Mouse (Mus musculus) T-cell, adult 2 months (primary cell): Measurements from ENCODE around the gene Cdc42bpb.

ENCODE experiments used
- DNase-seq: peaks from one replicate; pipeline ENCODE4 v3.0.0; 2022; ENCODE audit warnings: low spot score

The Cdc42bpb gene

DNA sequence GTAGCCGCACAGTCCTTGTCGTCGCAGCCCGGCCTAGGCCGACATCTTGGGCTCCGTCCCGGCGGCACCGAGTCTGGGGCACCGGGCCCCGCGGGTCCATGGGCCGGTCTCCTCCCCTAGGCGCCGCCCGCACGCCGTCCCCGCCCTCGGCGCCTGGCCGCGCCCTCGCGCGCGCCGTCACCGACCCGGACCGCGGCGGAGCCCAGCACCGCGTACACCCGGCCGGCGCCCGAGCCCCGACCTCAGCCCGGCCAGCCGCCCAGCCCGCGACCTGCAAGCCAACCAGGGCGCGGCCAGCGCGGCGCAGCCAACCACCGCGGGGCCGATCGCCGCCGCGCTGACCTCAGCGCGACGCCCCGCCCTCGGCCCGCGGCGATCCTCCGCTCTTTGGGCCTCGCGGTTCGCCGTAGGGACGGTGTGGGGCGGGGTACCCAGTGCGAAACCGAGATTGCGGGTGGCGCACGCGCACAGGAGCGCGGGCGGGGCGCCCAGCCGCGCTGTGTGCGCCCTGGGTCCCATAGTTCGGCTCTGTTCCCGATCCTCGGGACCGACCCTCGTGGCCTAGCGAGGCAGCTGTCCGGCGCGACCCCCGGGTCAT is at the start of gene Cdc42bpb:
TSS of gene Cdc42bpb (minus strand) at position 343 of the 598 bp plus-strand sequence.
- no peak for DNase-seq

DNA sequence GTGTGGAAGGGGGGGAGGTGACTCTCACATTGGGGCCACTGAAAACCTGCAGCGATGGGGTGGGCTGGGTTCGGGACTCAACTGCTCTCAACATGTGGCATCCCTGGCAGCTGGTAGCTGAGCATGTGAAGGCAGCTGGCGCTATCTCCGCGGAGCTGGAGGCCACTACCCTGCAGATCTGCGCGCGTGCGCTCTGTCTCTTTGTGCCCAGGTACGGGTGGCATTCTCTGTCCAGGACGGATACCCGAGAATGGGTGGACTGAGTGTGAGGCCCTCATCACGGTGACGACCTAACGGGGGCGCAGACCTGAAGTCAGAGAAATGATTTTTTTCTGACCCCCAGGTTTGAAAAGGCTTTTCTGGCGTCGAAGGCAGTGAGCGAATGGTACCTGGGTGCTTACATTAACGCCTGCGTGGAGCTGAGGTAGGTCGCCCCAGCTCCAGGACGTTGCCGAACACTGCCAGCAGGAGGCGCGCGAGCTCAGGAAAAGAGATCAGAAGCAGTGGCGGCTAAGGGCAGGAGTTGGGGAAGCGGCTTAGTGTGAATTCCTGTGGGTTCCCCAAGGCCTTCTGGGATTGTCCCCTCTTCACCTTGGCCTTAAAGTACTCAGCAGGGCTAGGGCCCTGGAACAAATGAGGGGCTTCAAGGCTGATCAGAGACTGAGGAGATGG is 48.4 kb upstream of the Cdc42bpb start:
- DNase-seq: peak; percentile 26

DNA sequence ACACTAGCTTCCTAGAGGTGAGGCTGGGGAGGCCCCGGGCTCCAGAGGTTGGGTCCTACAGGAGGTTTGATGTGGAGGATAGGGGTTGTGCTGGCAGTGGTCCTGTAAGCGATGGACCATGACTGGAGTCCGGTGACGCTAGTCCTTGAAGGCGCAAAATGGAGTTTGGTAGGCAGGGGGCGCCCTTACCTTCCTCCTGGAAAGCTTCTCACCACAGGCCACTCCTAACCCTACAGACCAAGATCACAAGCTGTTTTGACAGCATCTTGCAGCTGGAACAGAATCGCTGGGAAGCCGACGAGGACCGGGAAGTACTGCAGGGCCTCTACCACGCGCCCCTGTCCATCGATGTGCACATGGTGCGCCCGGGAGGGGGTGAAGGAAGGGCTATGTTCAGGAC is 47.7 kb upstream of the Cdc42bpb start:
- no peak for DNase-seq

DNA sequence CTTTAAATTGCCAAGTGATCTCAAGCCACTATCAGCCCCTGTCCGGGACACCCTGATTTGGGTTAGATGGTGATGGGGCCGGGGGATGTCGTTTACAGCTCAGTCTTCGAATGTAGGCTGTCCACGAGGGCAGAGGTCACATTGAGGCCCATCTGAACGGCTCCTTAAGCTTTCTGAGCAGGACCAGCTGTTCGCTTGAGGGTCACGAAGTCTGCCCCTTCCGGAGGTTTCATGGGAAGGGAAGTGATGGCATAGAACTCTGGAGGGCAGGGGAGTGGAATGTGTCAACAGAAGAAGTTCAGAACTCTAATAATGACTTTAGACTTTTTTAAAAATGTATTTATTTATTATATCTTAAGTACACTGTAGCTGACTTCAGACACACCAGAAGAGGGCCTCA is 47.0 kb upstream of the Cdc42bpb start:
- no peak for DNase-seq

DNA sequence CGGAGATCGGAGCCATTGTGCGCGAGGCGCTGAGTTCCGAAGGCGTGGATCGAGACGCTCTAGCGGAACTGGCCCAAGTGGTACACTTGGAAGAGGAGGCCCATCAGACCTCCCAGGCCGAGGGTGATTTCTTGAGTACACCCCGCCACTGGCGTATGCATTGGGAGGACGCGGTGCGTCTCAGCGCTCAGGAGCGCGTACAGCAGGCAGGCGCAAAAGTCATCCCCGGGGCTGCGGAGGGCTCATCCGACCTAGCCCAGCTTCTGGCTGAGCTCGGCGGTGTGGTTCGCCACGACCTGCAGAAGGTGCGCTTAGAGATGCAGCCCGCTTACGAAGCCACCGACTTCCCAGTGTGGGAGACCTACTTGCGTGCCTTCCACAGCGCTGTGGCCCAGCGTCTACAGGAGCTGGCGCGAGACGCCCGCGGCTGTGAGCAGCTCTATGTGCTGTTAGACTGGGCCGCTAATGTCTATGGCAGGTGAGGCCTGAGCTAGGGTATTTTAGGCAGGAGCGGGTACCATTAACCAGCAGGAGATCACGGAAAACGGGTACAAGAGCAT is 46.1 kb upstream of the Cdc42bpb start:
- no peak for DNase-seq

DNA sequence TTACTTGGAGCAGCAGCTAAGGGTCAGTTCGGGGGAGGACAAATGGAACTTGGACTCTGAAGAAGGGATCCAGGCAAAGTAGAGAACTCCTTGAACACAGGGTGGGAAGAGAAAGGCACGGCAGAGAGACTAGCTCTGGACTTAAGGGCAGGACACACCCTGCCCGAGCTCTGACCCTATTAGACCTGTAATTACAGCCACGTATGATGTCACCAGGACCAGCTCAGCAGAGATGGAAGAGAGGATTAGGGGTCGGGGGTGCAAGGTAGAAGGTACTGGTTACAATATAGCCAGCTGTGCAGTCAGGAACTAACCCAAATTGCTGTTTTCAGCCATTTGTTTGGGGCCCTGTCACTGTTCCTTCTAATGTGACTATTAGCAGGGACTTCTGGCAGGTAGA is 45.3 kb upstream of the Cdc42bpb start:
- DNase-seq: no peak

DNA sequence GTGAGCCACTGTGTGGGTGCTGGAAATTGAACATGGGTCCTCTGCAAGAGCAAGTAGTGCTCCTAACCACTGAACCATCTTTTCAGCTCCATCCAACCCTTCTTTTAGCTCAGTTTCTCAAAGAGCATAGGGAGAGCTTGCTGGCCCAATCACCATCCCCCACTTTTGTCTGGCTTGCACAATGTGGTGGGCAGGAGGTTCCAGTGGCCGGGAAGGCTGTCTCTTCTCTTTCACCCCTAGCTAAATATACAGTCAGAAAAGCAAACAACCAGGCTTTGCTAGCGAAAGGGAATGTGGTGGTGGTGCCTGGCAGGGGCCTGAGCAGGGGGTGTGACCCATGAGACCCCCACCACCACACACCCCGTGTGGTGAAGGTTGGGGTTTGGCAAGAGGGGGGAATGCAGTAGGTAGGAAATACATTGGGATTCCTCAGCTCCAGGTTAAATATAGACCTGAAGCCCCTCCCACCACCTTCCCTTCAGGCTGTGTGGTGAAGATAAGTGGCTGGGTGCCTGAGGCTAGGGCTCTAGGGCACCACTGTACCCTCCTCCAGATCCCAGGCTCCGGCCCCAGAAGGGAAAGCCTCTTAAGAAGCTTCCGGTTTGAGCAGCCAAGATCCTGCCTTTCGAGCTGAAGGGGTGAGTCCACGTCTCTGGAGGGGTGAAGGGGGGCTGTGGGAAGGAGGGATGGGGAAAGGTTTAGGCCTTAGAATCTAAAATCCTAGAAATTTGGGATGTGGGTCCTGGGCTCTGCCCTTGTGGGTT is 43.6 kb upstream of the Cdc42bpb start:
- DNase-seq: no peak

DNA sequence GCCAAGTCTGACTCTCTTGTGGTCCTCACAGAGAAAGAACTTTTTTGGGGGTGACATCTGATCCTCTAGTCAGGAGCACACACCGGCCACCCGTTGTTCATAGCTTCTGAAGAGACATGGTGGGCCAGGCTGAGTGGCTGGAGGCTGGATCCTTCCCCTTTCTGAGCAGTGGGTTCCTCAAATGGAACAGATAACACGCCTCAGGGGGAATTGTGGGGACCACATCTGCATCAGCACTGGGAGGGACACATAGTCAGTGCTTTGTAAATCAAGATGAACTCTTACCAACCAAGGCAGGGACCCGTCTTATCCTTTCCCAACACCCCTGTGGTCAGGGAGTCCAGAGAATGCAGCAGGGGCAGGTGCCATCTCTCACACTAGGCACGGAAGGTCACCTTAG is 42.4 kb upstream of the Cdc42bpb start:
- no peak for DNase-seq

DNA sequence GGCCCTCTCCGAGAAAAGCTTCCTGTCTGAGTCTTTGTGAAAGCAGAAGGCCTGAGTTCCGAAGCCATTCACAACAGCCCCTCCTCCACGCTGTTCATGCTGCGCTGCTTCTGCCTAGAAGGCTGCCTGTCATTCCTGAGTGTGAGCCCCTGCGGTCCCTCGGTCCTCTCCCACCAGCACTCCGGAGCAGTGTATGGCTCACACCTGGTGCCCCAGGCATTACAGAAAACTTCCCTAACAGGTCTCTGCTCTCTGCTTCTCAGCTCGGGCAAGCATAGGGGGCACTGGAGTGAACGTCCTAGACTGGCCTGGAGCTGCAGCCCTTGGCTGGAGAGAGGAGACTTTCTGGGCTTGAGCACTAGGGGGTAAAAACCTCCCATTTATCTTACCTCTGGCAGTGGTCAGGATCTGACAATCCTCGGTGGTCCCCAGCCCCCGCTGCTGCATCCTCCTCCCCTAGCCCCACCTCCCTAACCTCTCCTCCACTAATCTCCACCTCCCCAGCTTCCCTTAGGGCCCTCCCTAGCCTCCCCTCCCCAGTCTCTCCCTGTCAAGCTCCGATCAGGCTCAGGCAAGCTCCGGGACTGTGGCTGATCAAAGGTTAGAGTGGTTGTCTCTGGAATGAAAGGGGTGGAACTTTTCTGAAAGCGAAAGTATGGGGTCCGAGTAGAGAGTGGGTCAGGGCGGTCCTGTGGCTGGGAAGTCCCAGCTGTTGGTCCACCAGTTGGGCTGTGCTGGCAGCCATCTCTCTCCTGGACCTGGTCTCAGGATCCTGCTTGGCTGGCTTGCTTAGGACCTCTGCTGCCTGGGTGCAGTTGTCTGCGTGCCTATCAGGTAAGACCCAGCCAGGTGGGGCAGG is 39.6 kb upstream of the Cdc42bpb start, which contains the start of gene Exoc3l4:
TSS of gene Exoc3l4 (plus strand) at position 97 of the 859 bp plus-strand sequence.
- no peak for DNase-seq

DNA sequence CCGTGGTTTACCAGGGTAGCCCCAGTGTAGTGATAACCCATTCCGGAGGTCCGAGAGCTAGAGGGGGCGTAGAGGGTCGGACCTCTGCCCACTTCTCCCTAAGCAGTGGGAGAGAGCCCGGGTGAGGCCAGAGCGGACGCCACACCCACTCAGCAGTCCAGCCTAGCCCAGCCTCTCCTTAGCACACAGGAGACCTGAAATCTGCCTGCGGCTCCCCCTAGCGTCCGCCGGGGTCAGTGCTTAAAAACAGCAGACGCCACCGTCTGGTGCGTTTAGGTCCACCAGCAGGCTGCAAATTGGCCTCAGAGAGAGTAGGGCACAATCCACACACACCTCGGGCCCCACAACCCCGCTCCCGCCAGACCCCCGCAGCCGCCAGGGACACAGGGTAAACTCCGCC is 35.8 kb upstream of the Cdc42bpb start:
- DNase-seq: peak; percentile 45

DNA sequence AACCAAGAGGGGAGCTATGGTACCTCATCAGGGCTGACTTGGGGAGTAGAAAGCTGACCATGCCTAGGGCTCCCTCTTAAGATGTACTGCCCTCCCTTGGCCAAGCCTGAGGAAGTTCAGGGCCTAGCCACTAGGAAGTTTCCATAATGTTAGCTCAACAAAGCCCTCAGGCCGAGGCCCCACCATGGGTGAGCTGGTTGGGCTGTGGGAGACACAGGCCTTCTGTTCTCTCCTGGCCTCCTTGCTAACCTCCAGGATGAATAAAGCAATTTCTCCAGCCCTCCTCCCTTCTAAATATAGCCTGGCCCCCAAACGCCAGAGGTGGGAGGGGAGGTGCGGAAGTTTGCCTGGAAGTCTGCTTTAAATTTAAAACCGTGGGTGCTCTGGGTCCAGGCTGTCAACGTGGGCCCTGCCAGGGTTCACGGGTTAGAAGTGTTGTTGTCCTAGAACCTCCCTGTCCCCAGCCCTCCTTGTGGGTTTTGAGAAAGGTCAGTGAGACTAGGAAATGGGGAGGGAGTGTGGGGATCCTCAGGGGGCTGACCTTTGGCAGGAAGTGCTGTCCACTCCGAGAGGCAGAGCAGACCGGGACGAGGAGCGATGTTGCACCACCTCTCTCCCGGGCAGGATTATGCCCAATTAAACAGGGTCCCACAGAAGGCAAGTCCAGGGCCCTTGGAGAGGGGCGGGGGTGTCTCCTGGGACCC is 35.2 kb upstream of the Cdc42bpb start:
- no peak for DNase-seq

DNA sequence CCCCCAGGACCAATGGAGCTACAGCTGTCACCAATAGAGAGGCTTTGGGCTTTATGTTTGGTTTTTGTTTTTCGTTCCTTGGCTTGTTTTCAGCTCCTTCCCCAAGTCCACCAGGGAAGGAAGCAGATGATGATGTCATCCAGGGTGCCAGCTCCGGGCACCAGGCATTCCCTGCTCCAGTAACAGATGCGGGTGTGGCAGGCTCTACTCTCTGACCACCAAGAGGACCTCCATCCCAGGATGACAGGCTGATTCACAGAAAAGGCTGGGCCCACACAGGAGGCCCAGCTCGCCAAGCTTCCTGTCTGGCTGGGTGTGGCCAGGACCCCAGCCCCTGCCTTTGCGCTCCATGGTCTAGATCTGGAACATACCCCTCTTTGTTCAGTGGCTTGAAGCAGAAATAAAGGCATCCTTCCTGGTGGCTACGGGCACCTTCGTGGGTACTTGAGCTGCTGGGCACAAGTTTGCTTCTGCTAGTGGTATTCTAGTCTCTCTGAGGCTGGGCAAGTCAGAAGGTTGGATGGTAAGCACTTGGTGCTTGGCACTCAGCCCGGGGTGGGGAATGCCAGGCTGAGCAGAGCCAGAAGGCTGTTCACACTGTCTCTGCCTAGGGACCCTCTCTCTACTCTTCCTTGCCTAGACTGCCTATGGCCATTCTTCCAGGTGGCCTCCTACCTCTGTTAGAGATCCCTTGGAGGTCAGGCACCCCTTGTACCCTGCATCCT is 34.3 kb upstream of the Cdc42bpb start:
- DNase-seq: no peak

DNA sequence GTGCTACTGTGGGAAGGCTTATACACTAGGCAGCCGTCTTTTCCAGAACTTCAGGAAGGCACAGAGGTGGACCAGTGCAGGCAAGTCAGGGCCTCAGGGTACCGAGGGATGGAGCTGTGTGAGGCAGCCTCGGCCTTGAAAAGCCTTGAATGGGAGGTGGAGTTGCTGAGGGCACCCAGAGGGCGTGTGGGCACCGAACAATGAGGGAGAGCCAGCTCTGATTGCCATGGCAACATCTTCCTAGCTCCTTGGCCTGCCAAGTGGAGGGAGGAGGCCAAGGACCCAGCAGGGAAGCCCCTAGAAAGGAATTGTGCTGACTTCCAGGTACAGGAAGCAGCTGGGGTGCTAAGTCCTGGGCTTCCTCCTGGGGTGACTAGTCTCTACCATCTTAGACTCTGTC is 32.1 kb upstream of the Cdc42bpb start:
- no peak for DNase-seq

DNA sequence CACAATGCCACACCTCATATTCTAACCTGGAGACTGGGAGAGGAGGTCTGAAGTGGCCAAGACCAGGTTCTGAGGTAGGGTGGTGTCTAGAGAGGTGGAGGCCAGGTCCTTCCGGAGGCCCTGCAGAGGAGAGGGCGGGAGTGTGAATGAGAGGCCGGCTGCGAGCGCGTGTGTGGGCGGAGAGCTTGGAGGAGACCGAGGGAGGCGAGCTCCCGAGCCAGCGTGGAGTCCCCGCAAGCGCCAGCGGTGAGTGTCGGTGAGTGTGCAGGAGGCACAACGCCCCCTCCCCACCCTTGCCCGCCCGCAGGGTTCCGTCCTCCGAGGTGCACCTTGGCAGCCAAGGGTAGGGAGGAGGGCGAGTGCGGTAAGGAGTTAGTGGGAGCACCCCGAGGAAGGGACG is 29.1 kb upstream of the Cdc42bpb start, which contains the start of gene Lbhd2:
TSS of gene Lbhd2 (plus strand) at position 188 of the 400 bp plus-strand sequence.
- DNase-seq: no peak

DNA sequence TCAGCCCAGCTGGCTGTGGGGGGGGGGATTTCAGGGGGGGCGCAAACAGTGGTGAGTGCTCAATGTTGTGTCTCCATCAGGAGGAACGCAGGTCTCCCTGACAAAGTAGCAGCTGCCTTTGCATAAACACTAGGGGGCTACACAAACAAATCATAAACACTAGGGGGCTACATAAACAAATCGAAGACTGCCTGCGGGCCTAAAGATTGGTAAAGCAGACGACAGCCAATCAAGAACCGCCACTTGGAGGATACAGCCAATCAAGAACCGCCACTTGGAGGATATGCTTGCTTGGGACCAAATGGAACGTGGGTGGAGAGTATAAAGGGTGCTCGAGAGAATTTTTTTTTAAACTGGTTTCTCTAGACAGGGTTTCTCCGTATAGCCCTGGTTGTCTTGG is 27.4 kb upstream of the Cdc42bpb start:
- no peak for DNase-seq

DNA sequence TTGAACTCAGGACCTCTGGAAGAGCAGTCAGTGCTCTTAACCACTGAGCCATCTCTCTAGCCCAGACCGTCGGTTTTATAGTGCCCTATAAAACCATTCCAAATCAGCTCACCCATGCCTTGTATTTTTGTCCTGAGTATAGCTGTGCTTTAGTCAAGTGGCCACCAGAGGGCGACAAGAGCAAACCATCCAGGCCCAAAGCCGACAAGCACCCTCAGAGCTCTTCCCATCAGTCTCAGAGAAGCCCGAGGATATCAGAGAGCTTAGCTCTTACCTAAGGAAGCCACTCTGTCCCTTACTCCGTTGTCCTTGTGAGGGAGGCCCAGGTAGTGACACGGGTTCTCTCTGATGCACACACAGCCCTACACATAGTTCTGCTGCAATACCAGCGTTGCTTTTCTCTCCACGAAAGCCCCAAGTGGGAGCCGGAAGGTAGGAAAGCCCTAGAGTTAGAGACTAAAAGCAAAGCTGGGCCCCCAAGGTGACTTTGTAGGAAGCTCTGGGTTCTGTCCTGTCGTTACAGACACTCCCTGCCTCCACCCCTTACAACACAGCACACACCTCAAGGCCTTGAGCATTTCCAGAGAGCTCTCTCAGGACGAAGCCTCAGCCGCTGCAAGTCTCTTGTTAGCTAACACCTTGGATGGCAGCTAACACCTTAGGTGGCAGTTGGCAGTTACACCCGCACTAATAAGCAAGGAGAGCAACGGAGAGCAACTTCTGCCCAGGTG is 24.1 kb upstream of the Cdc42bpb start:
- peak; percentile 20 for DNase-seq

DNA sequence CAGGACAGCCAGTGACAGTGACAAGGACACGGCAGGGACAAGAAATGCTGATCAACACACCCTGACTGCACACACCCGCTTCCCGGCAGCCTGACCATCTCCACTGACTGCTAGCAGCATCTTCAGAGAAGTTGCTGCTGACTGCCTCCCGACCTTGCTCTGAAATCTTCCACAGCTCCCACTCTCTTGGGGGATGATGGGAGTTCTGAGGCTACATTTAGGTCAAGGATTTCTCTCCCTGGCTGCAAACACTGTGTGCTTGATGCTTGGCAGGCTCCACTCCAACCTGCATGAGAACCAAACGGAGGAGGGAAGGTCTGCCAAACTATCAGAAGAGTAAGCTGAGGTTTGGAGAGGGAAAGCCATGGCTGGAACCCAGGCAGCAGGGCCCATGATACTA is 19.5 kb upstream of the Cdc42bpb start:
- DNase-seq: no peak

DNA sequence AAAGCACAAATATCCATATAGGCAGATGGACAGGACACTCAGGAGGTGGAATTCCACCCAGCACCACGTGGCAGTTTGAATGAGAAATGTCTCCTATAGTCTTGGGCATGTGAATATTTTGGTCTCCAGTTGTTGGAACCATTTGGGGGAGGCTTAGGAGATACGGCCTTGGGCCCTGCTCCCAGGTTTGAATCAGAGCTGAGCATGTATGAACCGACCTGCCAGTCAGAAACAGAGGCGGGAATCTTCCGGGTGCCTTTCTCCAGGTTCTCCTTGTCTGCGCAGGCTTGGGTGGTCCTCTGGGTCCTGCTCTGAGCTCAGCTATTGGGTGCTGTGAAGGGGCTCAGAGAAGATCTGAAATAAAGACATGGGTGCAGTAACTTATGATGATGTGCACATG is 16.5 kb upstream of the Cdc42bpb start:
- no peak for DNase-seq

DNA sequence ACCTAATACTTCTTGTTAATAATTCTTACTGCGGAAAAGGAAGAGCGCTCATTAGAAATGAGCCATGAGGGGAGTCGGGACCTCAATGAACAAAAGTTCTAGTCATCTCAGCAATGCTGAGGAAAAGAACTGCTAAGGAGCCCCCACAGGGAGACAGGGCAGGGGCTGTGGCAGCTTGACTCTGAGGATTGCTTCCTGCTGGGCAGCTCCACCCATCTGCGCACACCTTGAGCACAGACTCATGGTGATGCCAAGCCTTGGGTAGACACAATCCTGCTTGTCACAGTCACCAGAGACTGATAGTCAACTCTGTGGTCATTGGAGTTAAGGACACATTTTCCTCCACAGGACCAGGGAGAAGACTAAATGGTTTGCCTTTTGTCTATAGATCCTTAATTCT is 9.6 kb upstream of the Cdc42bpb start:
- DNase-seq: no peak

DNA sequence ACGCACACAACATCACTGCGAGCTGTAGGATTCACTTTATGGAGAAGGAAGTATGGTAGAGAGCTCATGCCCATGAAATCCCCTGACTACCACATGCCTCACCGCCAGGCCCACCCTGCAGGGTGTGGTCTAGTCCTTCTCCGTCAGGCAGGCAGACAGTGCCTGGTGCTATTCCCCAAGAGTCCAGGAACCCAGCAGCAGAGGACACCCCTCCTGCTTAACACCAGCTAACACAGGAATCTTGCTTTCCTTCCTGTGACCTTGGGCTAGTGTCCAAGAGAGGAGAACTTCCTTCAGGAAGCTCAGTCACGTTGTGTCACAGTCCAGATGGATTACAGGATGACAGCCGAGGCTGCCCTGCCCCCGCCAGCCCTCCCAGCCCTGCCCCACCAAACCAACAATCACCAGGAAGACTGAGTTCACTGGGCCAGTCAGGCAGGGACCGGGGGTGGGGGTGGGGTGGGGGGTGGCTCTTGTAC is 9.2 kb upstream of the Cdc42bpb start:
- DNase-seq: no peak
